Mouse (Mus musculus): ENCODE measurements around the gene Hmgb1.

GRCm38 (mm10) chr5:149030103-149030502 is 154.2 kb downstream of the Hmgb1 start:
- TF ChIP-seq CTCF (IDR thresholded peaks at IDR 0.05; ENCODE audit: low read depth, low read length) (no peak), POLR2A (IDR thresholded peaks at IDR 0.05; ENCODE audit: insufficient read depth, low read length) (no peak), EP300 (IDR thresholded peaks at IDR 0.05; ENCODE audit: insufficient read depth, low read depth, low read length) (no peak)
